Mouse (Mus musculus) forebrain, embryonic 11.5 days (tissue): Measurements from ENCODE around the gene Bcdin3d. TPM values are rescaled to one million over a fixed set of nuclear protein-coding genes. Genes with fewer than 3 reads are reported as not detected.

Experiments
- ATAC-seq: fragments of 200-750 bp; cut with Nextera tagmentation; replicated peaks from 2 replicates; pipeline ENCODE4 v1.8.0; 2017; ENCODE audit warnings: moderate TSS enrichment; ENCODE audit not compliant: low FRiP score
- DNase-seq: peaks from one replicate; pipeline ENCODE4 v3.0.0-alpha.2; 2017; ENCODE audit warnings: low spot score
- H3K27ac ChIP-seq: fragments of 300-500 bp; sonication (generic); 2 replicates; pipeline ENCODE4 v1.5.1; 2014; ENCODE audit warnings: low read depth, low read length
- H3K27me3 ChIP-seq: fragments of 300-500 bp; sonication (generic); 2 replicates; pipeline ENCODE4 v1.6.1; 2014; ENCODE audit warnings: mild to moderate bottlenecking, low read length, mixed read lengths; ENCODE audit not compliant: control insufficient read depth, insufficient read depth
- H3K36me3 ChIP-seq: fragments of 300-500 bp; sonication (generic); 2 replicates; pipeline ENCODE4 v1.6.1; 2014; ENCODE audit warnings: mild to moderate bottlenecking, low read length, moderate library complexity, mixed read lengths; ENCODE audit not compliant: control insufficient read depth, insufficient read depth
- H3K4me1 ChIP-seq: fragments of 300-500 bp; sonication (generic); replicated peaks from 2 replicates; pipeline ENCODE4 v1.6.1; 2014; ENCODE audit warnings: low read length, mixed read lengths; ENCODE audit not compliant: control insufficient read depth, insufficient read depth
- H3K4me2 ChIP-seq: fragments of 300-500 bp; sonication (generic); 2 replicates; pipeline ENCODE4 v1.6.1; 2014; ENCODE audit warnings: low read depth, mild to moderate bottlenecking, low read length, moderate library complexity, mixed read lengths; ENCODE audit not compliant: severe bottlenecking
- H3K4me3 ChIP-seq: fragments of 300-500 bp; sonication (generic); 2 replicates; pipeline ENCODE4 v1.5.1; 2014; ENCODE audit warnings: low read depth, low read length
- H3K9ac ChIP-seq: fragments of 300-500 bp; sonication (generic); 2 replicates; pipeline ENCODE4 v1.6.1; 2014; ENCODE audit warnings: low read length
- H3K9me3 ChIP-seq: fragments of 300-500 bp; sonication (generic); 2 replicates; pipeline ENCODE4 v1.6.1; 2016; ENCODE audit warnings: low read length, mixed read lengths; ENCODE audit not compliant: control insufficient read depth
- WGBS: fragments of 180-500 bp; shearing (Covaris S2); extraction: QIAGEN DNeasy Blood & Tissue Kit; methylation state at CpG from one replicate; pipeline ENCODE4 v1.1.7; 2014; 5-methylcytosine and 5-hydroxymethylcytosine counted together
- polyA plus RNA-seq: library from polyadenylated mRNA; unstranded; fragments of >200 nt; fragmentation: Nextera tagmentation; extraction: Ambion mirVana; gene quantifications from 2 replicates; pipeline ENCODE4 v1.2.1, GENCODE M21; 2014

The Bcdin3d gene
- polyA plus RNA-seq, 1 experiment from 2014 or later, result 21.5 TPM

DNA sequence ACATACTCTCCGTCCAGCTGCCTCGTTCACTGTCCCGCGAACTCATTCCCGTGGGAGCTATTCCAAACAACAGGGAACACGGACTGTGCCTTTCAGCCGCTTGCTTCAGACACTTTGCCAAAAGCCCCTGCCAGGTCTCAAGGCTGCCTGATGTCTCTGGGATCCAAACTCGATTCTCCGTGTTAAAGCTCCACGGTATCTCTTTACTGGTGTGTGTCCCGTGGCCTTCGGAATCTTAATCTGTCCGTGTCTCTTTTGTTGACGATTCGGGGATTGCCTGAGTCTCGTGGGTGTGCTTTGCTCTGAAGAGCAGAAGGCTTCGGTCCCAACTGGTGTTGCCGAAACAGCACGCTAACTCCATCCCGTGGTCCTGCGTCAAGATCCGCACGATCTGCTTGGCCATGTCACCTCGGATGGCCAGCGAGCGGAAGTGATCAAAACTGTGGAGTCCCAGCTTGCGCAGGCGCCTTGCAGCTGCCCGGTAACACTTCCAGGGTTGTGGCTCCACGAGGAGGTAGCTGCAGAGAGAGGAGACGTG, 4.2 kb downstream of the Bcdin3d start:
- ATAC-seq, result no peak
- Histone ChIP-seq H3K4me3 (no peak overlapping the region), H3K9ac (no peak overlapping the region), H3K27me3 (no peaks in the 10 kb centered on the region), H3K4me2 (no peak overlapping the region), H3K36me3 (peaks cover 3% of the 10 kb centered on the region; the same call in 1 of the 2 replicates), H3K4me1 (peaks cover 2% of the 10 kb centered on the region; the same call in 1 of the 2 replicates), H3K9me3 (no peaks in the 10 kb centered on the region), H3K27ac (no peak overlapping the region)
- WGBS, result 94% methylated on average over 31 of the region's 31 CpGs
- DNase-seq, result no peak

DNA sequence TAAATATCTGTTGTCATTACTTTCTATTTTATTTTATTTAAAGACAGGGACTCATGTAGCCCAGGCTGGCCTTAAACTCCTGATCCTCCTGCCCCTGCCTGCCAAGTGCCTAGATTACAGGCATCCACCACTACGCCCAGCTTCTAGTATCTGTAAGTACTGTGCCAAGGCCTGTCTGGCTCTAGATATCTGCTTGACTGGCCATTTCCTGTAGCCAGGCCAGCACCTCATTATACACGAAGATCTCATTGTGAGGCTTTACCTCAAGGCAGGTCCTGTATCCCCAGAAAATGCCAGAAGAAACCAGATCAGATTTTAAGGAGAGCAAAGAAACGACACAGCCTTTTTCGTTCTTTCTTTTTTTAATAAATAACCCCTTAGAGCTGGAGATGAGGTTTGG, 4.8 kb downstream of the Bcdin3d start:
- DNase-seq, result no peak
- H3K4me3 ChIP-seq, result no peak overlapping the region
- H3K9ac ChIP-seq, result no peak overlapping the region
- no peaks in the 10 kb centered on the region for H3K27me3 ChIP-seq
- H3K4me2 ChIP-seq, result no peak overlapping the region
- 88% methylated on average over 4 of the region's 4 CpGs for WGBS
- H3K4me1 ChIP-seq, result peaks cover 2% of the 10 kb centered on the region; the same call in 1 of the 2 replicates
- H3K36me3 ChIP-seq, result peaks cover 3% of the 10 kb centered on the region; the same call in 1 of the 2 replicates
- ATAC-seq, result no peak
- H3K9me3 ChIP-seq, result no peaks in the 10 kb centered on the region
- no peak overlapping the region for H3K27ac ChIP-seq

DNA sequence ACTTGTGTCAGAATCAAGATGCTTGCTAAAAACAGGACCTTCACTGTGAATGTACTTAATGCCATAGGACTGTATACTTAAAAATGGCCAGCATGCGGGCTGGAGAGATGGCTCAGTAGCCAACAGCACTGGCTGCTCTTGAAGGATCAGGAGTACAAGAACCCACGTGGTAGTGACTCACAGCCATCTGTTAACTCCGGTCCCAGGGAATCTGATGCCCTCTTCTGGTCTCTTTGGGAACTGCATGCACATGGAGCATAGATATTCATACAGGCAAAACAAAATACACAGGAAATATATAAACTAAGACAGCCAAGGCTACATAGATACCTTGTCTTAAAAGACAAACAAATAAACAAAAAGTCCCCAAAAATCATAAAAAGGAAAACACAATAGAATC, 5.5 kb downstream of the Bcdin3d start:
- DNase-seq (peak; percentile 79), ATAC-seq (0 out of 2 replicates have a peak, but pooled peaks have one; percentile 49)
- H3K27ac ChIP-seq, result no peak overlapping the region
- peaks cover 2% of the 10 kb centered on the region; the same call in 1 of the 2 replicates for H3K4me1 ChIP-seq
- H3K4me2 ChIP-seq, result no peak overlapping the region
- H3K36me3 ChIP-seq, result peaks cover 3% of the 10 kb centered on the region; the same call in 1 of the 2 replicates
- H3K4me3 ChIP-seq, result no peak overlapping the region
- H3K9me3 ChIP-seq, result no peaks in the 10 kb centered on the region
- H3K9ac ChIP-seq, result no peak overlapping the region
- H3K27me3 ChIP-seq, result no peaks in the 10 kb centered on the region
- 42% methylated on average over 3 of the region's 3 CpGs for WGBS

GRCm38 (mm10) chr15:99463194-99463593, 11.3 kb downstream of the Bcdin3d start:
- H3K27me3 ChIP-seq, result no peaks in the 10 kb centered on the region
- DNase-seq, result no peak
- H3K4me3 ChIP-seq, result no peak overlapping the region
- H3K36me3 ChIP-seq, result no peaks in the 10 kb centered on the region
- no peaks in the 10 kb centered on the region for H3K9me3 ChIP-seq
- 79% methylated on average over 13 of the region's 13 CpGs for WGBS
- no peak for ATAC-seq
- no peak overlapping the region for H3K4me2 ChIP-seq
- no peak overlapping the region for H3K27ac ChIP-seq
- H3K9ac ChIP-seq, result no peak overlapping the region
- no peaks in the 10 kb centered on the region for H3K4me1 ChIP-seq

DNA sequence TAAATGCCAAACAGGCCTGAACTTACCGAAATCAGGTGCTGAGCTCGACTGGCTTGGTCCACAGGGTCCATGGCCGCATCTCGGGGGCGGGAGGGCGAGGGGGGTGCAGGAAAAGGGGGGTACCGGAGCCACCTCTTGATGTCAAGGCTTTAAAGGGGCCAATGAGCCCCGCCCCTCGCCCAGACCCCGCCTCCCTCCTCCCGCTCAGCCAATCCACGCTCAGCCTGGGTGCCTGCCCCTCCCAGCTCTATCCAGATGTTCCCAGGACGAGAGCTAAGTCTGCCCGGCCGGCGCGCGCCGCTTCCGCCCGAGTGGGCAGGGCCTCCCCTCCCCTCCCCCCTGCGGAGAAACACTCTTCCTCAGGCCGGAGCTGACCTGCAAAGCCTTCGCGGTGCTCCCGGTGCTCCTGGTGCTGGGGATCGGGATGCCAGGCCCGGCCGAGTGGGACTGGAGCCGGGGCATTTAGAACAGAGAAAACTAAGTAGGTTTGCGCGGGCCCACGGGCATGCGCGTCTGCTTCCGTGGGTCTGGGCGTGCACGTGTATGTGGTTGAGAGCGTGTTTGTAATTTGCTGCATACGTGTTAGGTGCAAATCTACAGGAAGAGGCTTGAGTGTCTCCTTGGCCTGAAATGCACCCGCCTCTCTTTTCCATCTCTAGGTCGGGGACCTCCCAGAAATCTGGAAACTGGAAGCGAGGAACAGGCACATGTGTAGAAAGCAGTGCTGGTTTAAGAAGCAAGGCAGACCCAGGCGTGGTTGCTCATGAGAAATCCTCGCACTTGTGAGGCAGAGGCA, 16.7 kb downstream of the Bcdin3d start, which contains the start of gene Nckap5l:
TSS of gene Nckap5l (minus strand) at position 143 of the 796 bp plus-strand sequence.
- H3K9me3 ChIP-seq, result no peaks in the 10 kb centered on the region
- ATAC-seq (peak; percentile 96), DNase-seq (peak; percentile 99)
- peak within 1 kb of the TSS; percentile 64 for H3K4me2 ChIP-seq
- peak within 1 kb of the TSS; percentile 80 for H3K4me3 ChIP-seq
- peaks cover 2% of the 10 kb centered on the region; the same call in 1 of the 2 replicates for H3K4me1 ChIP-seq
- H3K36me3 ChIP-seq, result no peaks in the 10 kb centered on the region
- peak within 1 kb of the TSS; percentile 46 for H3K27ac ChIP-seq
- H3K9ac ChIP-seq, result peak within 1 kb of the TSS; percentile 73
- no peaks in the 10 kb centered on the region for H3K27me3 ChIP-seq
- whole genome bisulfite sequencing, result 1% methylated on average over 42 of the region's 45 CpGs

GRCm38 (mm10) chr15:99456963-99457605, 17.4 kb downstream of the Bcdin3d start:
- Histone ChIP-seq H3K4me2 (peak overlapping the region; percentile 64), H3K9me3 (no peaks in the 10 kb centered on the region), H3K4me1 (peaks cover 2% of the 10 kb centered on the region; the same call in 1 of the 2 replicates), H3K27ac (peak overlapping the region; percentile 46), H3K36me3 (no peaks in the 10 kb centered on the region), H3K9ac (peak overlapping the region; percentile 73), H3K27me3 (no peaks in the 10 kb centered on the region), H3K4me3 (peak overlapping the region; percentile 80)
- ATAC-seq, result peak; percentile 81
- 0% methylated on average over 36 of the region's 43 CpGs for WGBS
- DNase-seq, result peak; percentile 87

GRCm38 (mm10) chr15:99456338-99456962, 18.1 kb downstream of the Bcdin3d start:
- Histone ChIP-seq H3K27ac (0 out of 2 replicates have a peak overlapping the region, but pooled peaks have one; percentile 46), H3K9ac (peak overlapping the region; percentile 73), H3K4me2 (peak overlapping the region; percentile 64), H3K9me3 (no peaks in the 10 kb centered on the region), H3K4me3 (peak overlapping the region; percentile 80), H3K27me3 (no peaks in the 10 kb centered on the region), H3K36me3 (no peaks in the 10 kb centered on the region), H3K4me1 (peaks cover 2% of the 10 kb centered on the region; the same call in 1 of the 2 replicates)
- ATAC-seq, result 0 out of 2 replicates have a peak, but pooled peaks have one; percentile 4
- DNase-seq, result no peak
- 19% methylated on average over 7 of the region's 7 CpGs for WGBS

DNA sequence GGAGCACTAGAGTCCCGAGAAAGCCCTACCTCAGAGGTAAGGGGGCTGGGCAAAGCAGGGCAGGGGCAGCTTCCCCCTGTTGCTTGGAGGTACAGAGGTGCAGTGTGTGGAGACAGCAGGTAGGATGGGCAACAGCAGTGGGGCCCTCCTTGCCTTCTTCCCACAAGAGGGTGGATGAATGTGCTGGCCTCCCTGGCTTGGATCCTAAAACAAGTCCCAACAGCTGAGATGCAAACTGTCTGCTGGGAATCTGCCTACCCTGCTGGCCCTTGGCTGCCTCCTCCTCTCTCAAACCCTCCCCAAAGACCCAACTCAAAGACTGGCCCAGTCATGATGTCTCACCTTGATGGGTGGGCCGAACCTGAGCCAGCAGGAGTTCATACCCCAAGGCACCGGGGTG, 19.1 kb downstream of the Bcdin3d start:
- H3K4me3 ChIP-seq, result no peak overlapping the region
- H3K27ac ChIP-seq, result no peak overlapping the region
- peaks cover 2% of the 10 kb centered on the region; the same call in 1 of the 2 replicates for H3K4me1 ChIP-seq
- no peak overlapping the region for H3K9ac ChIP-seq
- no peaks in the 10 kb centered on the region for H3K36me3 ChIP-seq
- 77% methylated on average over 3 of the region's 3 CpGs for WGBS
- no peak overlapping the region for H3K4me2 ChIP-seq
- no peak for DNase-seq
- H3K9me3 ChIP-seq, result no peaks in the 10 kb centered on the region
- no peak for ATAC-seq
- no peaks in the 10 kb centered on the region for H3K27me3 ChIP-seq
